Mouse (Mus musculus): ENCODE results near the gene Trmo. TPM values are rescaled to one million over a fixed set of nuclear protein-coding genes. Genes with fewer than 3 reads are reported as not detected.
A peak's percentile ranks its signal among the peaks of the same experiment; 100 is the strongest.

The Trmo gene
- 10.8 and 12.2 TPM in 2 replicates for polyA plus RNA-seq (2015; fragmentation: Nextera tagmentation; extraction: Ambion mirVana)

DNA sequence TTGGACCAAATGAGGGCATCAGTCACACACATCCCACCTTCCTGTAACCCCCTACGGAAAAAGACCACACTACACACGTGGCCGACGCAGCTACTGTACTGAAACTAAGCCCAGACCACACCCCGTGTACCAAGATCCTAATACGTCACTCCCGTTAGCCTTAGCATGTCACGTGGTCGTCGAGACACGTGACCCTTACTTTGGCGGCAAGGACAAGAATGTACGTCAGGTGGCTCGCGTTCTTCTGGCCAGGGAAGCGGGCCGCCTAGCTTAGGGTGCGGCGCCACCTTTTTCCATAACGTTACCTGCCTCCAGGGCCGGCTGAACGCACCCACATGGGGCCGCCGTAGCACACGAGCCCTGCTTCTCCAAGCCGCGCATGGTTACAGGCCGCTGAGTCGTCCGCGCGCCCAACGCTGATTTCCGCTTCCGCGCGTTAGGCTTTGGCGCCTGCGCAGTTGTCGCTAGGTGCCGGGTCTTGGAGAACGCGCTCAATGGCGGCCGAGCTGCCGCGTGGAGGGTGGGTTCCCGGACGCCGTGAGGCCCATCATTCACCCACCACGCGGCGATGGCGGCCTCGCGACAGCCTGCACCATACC, at the start of gene Trmo:
Gene Trmo (minus strand): TSS at position 425 of the 599 bp plus-strand sequence.
- Histone ChIP-seq H3K4me3 (ENCODE audit: low read length) (peak within 1 kb of the TSS; percentile 83), H3K4me2 (ENCODE audit: low read depth, low read length) (peak within 1 kb of the TSS; percentile 81), H3K27me3 (ENCODE audit: control insufficient read depth, insufficient read depth, low read depth, low read length) (no peaks in the 10 kb centered on the region), H3K4me1 (replicated peaks; ENCODE audit: control insufficient read depth, insufficient read depth, low read length) (no peaks in the 10 kb centered on the region; the same call in none of the 2 replicates), H3K9me3 (ENCODE audit: control insufficient read depth, low read length) (no peaks in the 10 kb centered on the region), H3K36me3 (ENCODE audit: control insufficient read depth, insufficient read depth, low read length) (peaks cover 8% of the 10 kb centered on the region), H3K27ac (ENCODE audit: low read length) (peak within 1 kb of the TSS; percentile 87), H3K9ac (ENCODE audit: low read length) (peak within 1 kb of the TSS; percentile 96)
- under 1% methylated on average over 56 of the region's 56 CpGs for WGBS
- peak; percentile 97 for ATAC-seq (ENCODE audit: low read depth)

DNA sequence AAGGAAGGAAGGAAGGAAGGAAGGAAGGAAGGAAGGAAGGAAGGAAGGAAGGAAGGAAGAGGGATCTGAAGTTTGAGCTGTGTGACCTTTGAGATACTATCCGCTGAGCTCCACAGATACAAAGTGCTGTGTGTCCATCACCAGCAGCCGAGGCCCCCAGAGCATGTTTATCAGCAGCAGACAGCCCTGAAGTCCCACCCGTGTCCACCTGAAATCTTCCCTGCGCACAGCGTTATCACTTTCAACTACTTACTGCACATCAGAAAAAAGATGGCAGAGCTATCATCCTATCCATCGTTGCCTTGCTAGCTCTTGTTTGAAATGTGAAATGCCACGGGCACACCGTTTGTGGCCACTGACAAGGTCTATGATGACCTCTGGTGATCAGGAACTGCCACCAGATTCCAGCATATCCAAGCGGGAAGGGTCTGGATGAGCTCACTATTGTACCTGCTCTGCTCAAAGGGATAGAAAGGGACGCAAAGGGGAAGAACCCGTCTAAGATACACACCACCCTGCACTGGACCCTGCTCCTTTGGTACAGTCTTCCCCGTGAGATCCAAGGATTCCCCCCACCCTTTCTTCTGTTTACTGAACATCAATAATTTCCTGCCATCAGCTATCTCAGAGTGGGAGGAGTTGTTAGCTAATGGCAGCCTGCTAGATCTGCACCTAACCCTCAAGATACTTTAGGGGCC, 43.3 kb upstream of the Trmo start:
- Histone ChIP-seq H3K4me2 (ENCODE audit: low read depth, low read length) (no peak overlapping the region), H3K9ac (ENCODE audit: low read length) (no peak overlapping the region), H3K4me3 (ENCODE audit: low read length) (no peak overlapping the region), H3K27me3 (ENCODE audit: control insufficient read depth, insufficient read depth, low read depth, low read length) (no peaks in the 10 kb centered on the region), H3K27ac (ENCODE audit: low read length) (no peak overlapping the region), H3K4me1 (replicated peaks; ENCODE audit: control insufficient read depth, insufficient read depth, low read length) (no peaks in the 10 kb centered on the region), H3K9me3 (ENCODE audit: control insufficient read depth, low read length) (no peaks in the 10 kb centered on the region), H3K36me3 (ENCODE audit: control insufficient read depth, insufficient read depth, low read length) (no peaks in the 10 kb centered on the region)
- 64% methylated on average over 12 of the region's 12 CpGs for WGBS
- no peak for ATAC-seq (ENCODE audit: low read depth)

DNA sequence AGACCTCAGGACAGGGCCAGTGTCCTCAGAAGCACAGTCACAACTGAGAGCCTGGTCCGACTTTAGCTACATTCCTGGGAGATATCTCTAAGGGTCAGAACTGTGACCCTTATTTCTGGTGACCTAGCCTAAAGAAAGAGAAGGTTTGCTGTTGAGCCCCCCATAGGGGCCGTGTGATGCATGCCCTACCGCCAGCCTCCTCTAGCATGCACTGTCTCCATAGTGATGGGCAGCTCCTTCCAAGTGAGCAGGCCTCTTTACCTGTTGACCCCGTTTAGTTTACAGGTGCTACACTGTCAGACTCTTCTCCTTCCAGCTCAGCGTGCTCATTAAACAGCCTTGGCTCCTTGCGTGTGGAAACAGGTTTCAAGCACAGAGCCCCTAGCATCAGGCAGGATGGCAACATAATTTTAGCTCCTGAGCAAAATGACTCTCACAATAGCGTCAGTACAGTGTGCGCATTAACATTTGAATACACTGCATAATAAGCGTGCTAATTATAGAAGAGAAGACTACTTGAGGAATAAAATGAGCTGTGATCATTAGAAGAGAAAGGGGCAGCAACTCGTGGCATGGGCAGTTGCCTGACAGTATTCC, 39.8 kb upstream of the Trmo start:
- whole genome bisulfite sequencing, result 54% methylated on average over 10 of the region's 10 CpGs
- ATAC-seq (ENCODE audit: low read depth), result no peak
- Histone ChIP-seq H3K27me3 (ENCODE audit: control insufficient read depth, insufficient read depth, low read depth, low read length) (no peaks in the 10 kb centered on the region), H3K9ac (ENCODE audit: low read length) (no peak overlapping the region), H3K4me1 (replicated peaks; ENCODE audit: control insufficient read depth, insufficient read depth, low read length) (no peaks in the 10 kb centered on the region), H3K27ac (ENCODE audit: low read length) (no peak overlapping the region), H3K4me2 (ENCODE audit: low read depth, low read length) (no peak overlapping the region), H3K36me3 (ENCODE audit: control insufficient read depth, insufficient read depth, low read length) (no peaks in the 10 kb centered on the region), H3K9me3 (ENCODE audit: control insufficient read depth, low read length) (no peaks in the 10 kb centered on the region), H3K4me3 (ENCODE audit: low read length) (no peak overlapping the region)

DNA sequence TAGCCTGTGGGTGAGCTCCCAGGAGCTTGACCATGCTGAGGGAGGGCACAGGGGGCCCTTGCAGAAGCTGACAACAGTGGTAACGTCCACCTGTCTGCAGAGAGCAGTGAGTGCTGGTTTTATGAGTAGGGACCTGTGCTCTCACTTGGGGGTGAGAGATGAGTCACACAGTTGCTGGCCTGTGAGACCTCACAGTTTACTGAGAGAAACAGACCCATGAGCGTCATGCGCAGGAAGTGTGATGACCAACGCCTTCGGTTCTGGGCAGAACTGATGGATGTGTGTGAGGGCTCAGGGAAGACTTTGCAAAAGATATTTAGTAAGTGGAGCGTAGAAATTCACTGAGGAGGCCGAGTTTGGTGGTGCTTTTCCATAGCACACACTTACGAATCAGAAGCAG, 33.4 kb upstream of the Trmo start:
- Histone ChIP-seq H3K4me3 (ENCODE audit: low read length) (no peak overlapping the region), H3K4me1 (replicated peaks; ENCODE audit: control insufficient read depth, insufficient read depth, low read length) (no peaks in the 10 kb centered on the region), H3K9me3 (ENCODE audit: control insufficient read depth, low read length) (no peaks in the 10 kb centered on the region), H3K36me3 (ENCODE audit: control insufficient read depth, insufficient read depth, low read length) (no peaks in the 10 kb centered on the region), H3K27ac (ENCODE audit: low read length) (no peak overlapping the region), H3K9ac (ENCODE audit: low read length) (no peak overlapping the region), H3K4me2 (ENCODE audit: low read depth, low read length) (no peak overlapping the region), H3K27me3 (ENCODE audit: control insufficient read depth, insufficient read depth, low read depth, low read length) (no peaks in the 10 kb centered on the region)
- ATAC-seq (ENCODE audit: low read depth), result no peak
- WGBS, result 63% methylated on average over 8 of the region's 8 CpGs

DNA sequence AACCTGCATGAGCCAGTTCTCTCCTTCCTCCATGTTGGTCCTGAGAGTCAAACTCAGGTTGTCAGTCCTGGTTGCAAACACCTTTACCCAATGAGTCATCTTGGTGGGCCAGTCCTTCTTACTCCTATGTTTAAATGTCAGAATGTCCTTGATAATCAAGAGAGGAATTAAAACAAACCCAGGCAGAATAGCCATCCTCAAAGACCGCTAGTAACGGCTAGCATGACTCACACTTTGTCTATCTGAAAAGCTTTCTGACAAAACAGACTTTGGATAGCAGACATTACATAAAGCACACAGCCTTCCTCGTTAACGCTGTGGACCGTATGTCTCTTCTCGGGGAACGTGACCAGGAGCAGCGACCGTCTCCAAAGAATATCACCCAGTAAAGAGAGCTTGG, 29.6 kb upstream of the Trmo start:
- Histone ChIP-seq H3K4me1 (replicated peaks; ENCODE audit: control insufficient read depth, insufficient read depth, low read length) (no peaks in the 10 kb centered on the region), H3K9me3 (ENCODE audit: control insufficient read depth, low read length) (no peaks in the 10 kb centered on the region), H3K9ac (ENCODE audit: low read length) (no peak overlapping the region), H3K27ac (ENCODE audit: low read length) (no peak overlapping the region), H3K4me3 (ENCODE audit: low read length) (no peak overlapping the region), H3K36me3 (ENCODE audit: control insufficient read depth, insufficient read depth, low read length) (no peaks in the 10 kb centered on the region), H3K4me2 (ENCODE audit: low read depth, low read length) (no peak overlapping the region), H3K27me3 (ENCODE audit: control insufficient read depth, insufficient read depth, low read depth, low read length) (no peaks in the 10 kb centered on the region)
- WGBS, result 71% methylated on average over 9 of the region's 9 CpGs
- ATAC-seq (ENCODE audit: low read depth), result no peak

DNA sequence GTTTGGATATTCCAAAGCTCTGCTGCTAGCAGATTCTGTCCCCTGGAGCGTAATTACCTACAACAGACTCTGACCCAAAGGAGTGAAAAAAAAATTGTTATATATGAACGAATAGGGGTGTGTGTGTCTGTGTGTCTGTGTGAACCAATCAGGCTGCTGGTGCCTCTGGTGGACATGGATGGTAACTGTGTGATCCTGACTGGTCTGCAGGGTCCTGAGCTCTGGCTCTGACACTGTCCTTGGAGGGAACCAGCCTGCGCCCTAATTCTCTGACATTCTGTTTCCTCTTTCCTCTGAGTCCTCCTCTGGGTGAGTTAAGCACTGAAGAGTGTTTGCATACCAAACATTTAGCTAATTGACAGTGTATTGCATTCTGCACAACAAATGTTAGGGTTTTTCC, 28.3 kb upstream of the Trmo start:
- no peak for ATAC-seq (ENCODE audit: low read depth)
- 54% methylated on average over 3 of the region's 3 CpGs for WGBS
- no peak overlapping the region for H3K4me2 ChIP-seq (ENCODE audit: low read depth, low read length)
- no peak overlapping the region for H3K4me3 ChIP-seq (ENCODE audit: low read length)
- no peaks in the 10 kb centered on the region for H3K4me1 ChIP-seq (replicated peaks; ENCODE audit: control insufficient read depth, insufficient read depth, low read length)
- H3K9me3 ChIP-seq (ENCODE audit: control insufficient read depth, low read length), result no peaks in the 10 kb centered on the region
- H3K27ac ChIP-seq (ENCODE audit: low read length), result no peak overlapping the region
- no peak overlapping the region for H3K9ac ChIP-seq (ENCODE audit: low read length)
- H3K27me3 ChIP-seq (ENCODE audit: control insufficient read depth, insufficient read depth, low read depth, low read length), result no peaks in the 10 kb centered on the region
- H3K36me3 ChIP-seq (ENCODE audit: control insufficient read depth, insufficient read depth, low read length), result no peaks in the 10 kb centered on the region

DNA sequence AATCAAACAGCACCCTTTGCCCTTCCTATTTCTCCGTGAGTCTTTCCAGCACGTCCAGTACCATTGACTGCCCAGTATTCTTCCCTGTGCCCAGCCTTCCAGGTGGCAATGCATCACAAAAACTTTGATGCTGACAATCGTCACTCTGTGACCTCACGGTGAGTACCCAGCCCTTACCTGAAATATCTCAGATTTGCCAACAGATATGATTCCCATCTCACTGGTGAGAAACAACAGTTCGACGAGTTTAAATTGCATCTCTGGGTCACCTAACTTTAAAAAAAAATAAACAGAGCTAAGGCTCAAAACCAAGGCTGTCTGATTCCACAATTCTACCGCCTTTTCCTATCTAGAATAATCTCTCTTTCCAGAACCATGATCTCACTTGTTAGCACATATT, 24.2 kb upstream of the Trmo start, which contains the start of gene Hemgn:
Gene Hemgn (minus strand): TSS at position 101 of the 400 bp plus-strand sequence.
- Histone ChIP-seq H3K4me2 (ENCODE audit: low read depth, low read length) (no peak within 1 kb of the TSS), H3K4me3 (ENCODE audit: low read length) (no peak within 1 kb of the TSS), H3K27ac (ENCODE audit: low read length) (no peak within 1 kb of the TSS), H3K4me1 (replicated peaks; ENCODE audit: control insufficient read depth, insufficient read depth, low read length) (no peaks in the 10 kb centered on the region), H3K36me3 (ENCODE audit: control insufficient read depth, insufficient read depth, low read length) (no peaks in the 10 kb centered on the region), H3K9me3 (ENCODE audit: control insufficient read depth, low read length) (no peaks in the 10 kb centered on the region), H3K9ac (ENCODE audit: low read length) (no peak within 1 kb of the TSS), H3K27me3 (ENCODE audit: control insufficient read depth, insufficient read depth, low read depth, low read length) (no peaks in the 10 kb centered on the region)
- no peak for ATAC-seq (ENCODE audit: low read depth)
- 66% methylated on average over 7 of the region's 7 CpGs for WGBS

DNA sequence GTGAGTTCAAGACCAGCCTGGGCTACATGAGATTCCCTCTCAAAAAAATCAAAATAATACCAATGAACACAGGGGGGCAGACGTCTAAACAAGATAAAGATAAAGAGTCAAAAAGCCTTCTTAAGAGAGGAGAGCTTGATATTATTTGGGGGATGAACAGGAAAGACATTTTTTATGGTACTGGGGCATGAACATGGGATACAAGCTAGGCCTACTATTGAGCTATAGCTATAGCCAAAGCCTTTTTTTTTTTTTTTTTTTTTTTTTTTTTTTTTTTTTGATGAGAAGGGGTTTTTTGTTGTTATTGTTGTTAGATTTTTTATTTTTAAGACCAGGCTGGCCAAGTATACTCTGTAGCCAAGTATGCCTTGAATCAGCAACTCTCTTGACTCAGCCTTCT, 22.9 kb upstream of the Trmo start:
- no peaks in the 10 kb centered on the region for H3K9me3 ChIP-seq (ENCODE audit: control insufficient read depth, low read length)
- no peak overlapping the region for H3K27ac ChIP-seq (ENCODE audit: low read length)
- no peak overlapping the region for H3K9ac ChIP-seq (ENCODE audit: low read length)
- no peak overlapping the region for H3K4me2 ChIP-seq (ENCODE audit: low read depth, low read length)
- no peaks in the 10 kb centered on the region for H3K27me3 ChIP-seq (ENCODE audit: control insufficient read depth, insufficient read depth, low read depth, low read length)
- ATAC-seq (ENCODE audit: low read depth), result no peak
- no peak overlapping the region for H3K4me3 ChIP-seq (ENCODE audit: low read length)
- 43% methylated on average over 1 of the region's 1 CpGs for WGBS
- no peaks in the 10 kb centered on the region for H3K36me3 ChIP-seq (ENCODE audit: control insufficient read depth, insufficient read depth, low read length)
- H3K4me1 ChIP-seq (replicated peaks; ENCODE audit: control insufficient read depth, insufficient read depth, low read length), result no peaks in the 10 kb centered on the region

DNA sequence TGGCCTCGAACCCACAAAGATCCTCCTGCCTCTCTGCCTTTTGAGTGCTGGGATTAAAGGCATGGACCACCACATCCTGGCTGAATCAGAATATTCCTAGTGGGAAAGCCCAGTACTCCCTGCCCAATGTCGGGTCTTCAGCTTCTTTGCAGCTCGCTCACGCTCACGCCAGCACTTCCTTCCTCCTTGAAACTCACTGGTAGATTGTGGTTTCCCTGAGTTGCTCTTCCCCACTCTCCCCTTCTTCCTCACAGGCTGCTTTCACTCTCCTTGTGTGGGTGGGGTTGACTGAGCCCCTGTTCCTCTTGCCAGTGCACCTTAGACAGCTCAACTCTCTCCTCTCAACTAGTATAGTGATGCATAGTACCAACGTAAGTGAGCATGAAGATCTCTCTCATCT, 22.3 kb upstream of the Trmo start:
- no peak for ATAC-seq (ENCODE audit: low read depth)
- 64% methylated on average over 6 of the region's 6 CpGs for WGBS
- no peak overlapping the region for H3K4me3 ChIP-seq (ENCODE audit: low read length)
- H3K9me3 ChIP-seq (ENCODE audit: control insufficient read depth, low read length), result no peaks in the 10 kb centered on the region
- H3K27ac ChIP-seq (ENCODE audit: low read length), result no peak overlapping the region
- H3K4me1 ChIP-seq (replicated peaks; ENCODE audit: control insufficient read depth, insufficient read depth, low read length), result no peaks in the 10 kb centered on the region
- H3K27me3 ChIP-seq (ENCODE audit: control insufficient read depth, insufficient read depth, low read depth, low read length), result no peaks in the 10 kb centered on the region
- H3K9ac ChIP-seq (ENCODE audit: low read length), result no peak overlapping the region
- H3K4me2 ChIP-seq (ENCODE audit: low read depth, low read length), result no peak overlapping the region
- no peaks in the 10 kb centered on the region for H3K36me3 ChIP-seq (ENCODE audit: control insufficient read depth, insufficient read depth, low read length)

All from lung, embryonic 16.5 days (tissue).